Comparison of ENCODE assay signal across 13 mouse cellular contexts in the genomic region with DNA sequence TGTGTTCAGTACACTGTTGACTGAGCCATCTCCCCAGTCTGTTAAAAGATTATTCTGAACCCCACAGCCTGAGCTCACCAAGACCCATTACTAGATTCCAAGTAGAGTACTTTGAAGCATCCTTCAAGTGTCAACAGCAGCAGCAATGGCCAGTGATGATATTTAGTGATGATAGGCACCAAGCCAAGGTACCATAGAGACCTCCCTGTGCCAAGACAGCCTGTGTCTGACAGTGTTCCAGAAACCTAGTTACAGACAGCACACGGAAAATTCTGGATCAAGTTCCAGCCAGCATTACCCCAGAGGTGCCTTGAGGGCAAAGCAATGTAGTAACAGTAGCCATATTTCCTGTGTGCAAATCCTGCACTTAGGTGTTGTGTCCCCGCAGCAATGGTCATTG.
"Had no signal": no experiment of that assay in that cellular context is flagged by ENCODE, and none has a peak within 500 bp of the region (broad histone marks: within the 10 kb centered on the region; RNA-seq: fewer than 3 reads in every experiment).

No protein-coding gene starts in this region.

- H3K4me3 ChIP-seq: left cerebral cortex, adult 2 months; liver, embryonic 13.5 days had no signal

- H3K27ac ChIP-seq: left cerebral cortex, adult 2 months; liver, embryonic 13.5 days had no signal

- H3K9me3 ChIP-seq: liver, embryonic 13.5 days had no signal

- H3K9ac ChIP-seq: liver, embryonic 13.5 days had no signal

- H3K4me1 ChIP-seq: liver, embryonic 13.5 days had no signal

- H3K4me2 ChIP-seq: liver, embryonic 13.5 days; midbrain, embryonic 11.5 days had no signal

- DNase-seq: kidney, postnatal 10 days; kidney, postnatal 36 days; layer of hippocampus, postnatal 36 days; liver, embryonic 13.5 days; lung, adult 2 months; lung, postnatal 14 days; lung, postnatal 4 days; midbrain, embryonic 14.5 days; thymus, adult 18-20 months; thymus, postnatal 14 days; thymus, postnatal 4 days had no signal

- H3K36me3 ChIP-seq: liver, embryonic 13.5 days had no signal

- H3K27me3 ChIP-seq: liver, embryonic 13.5 days had no signal
